Mouse (Mus musculus) CH12.LX (cell line): ENCODE data around the gene Gpx5.

ENCODE experiments used
- RAD21 ChIP-seq: IDR thresholded peaks from 2 replicates; pipeline ENCODE4 v1.6.1; 2011; ENCODE audit warnings: low read depth, mild to moderate bottlenecking, low read length, improper control_type of control experiment, moderate library complexity
- USF1 ChIP-seq: IDR thresholded peaks from 2 replicates; pipeline ENCODE4 v1.6.1; 2014; ENCODE audit warnings: low read depth, mild to moderate bottlenecking, inconsistent platforms, low read length, improper control_type of control experiment

DNA sequence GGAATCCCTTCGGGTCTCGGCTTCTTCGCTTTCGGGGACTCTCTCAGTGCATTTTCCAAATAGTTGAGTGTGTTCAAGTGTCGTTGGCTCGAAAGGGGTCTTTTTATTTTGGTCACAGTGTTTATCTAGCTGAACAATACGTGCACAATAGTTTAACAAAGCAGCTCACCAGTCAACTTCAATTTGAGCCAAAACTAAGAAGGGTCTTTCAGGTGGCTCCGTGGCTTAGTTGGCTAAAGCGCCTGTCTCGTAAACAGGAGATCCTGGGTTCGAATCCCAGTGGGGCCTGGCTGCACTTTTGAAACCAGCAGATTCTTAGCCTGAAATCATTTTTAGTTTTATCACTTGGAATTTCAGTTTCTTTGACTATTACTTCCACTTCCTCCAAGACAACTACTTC is 28.2 kb downstream of the Gpx5 start:
- TF ChIP-seq RAD21: no peak
- TF ChIP-seq USF1: no peak
